Comparison of ENCODE assay signal across 15 mouse cellular contexts in genomic region chr1:191894857-191895256, GRCm38 (mm10). TPM values are rescaled to one million over a fixed set of nuclear protein-coding genes. Genes with fewer than 3 reads are reported as not detected.
DNase-seq lines count a peak whose midpoint lies in the region; ATAC-seq and TF ChIP-seq lines count a peak whose summit lies in the region.
"Had no signal": no experiment of that assay in that cellular context is flagged by ENCODE, and none has a peak within 500 bp of the region (broad histone marks: within the 10 kb centered on the region; RNA-seq: fewer than 3 reads in every experiment).

No protein-coding gene starts in this region.

- peaks cover 3% of the 10 kb centered on the region for H3K4me1 ChIP-seq in intestine, postnatal 0 days (replicated peaks; ENCODE audit: control insufficient read depth, insufficient read depth, low read length)
- peaks cover 4% of the 10 kb centered on the region; the same call in 1 of the 2 replicates for H3K4me1 ChIP-seq in intestine, embryonic 15.5 days (replicated peaks)
- no peaks in the 10 kb centered on the region for H3K4me1 ChIP-seq in midbrain, embryonic 11.5 days (ENCODE audit: control insufficient read depth, insufficient read depth, low read length)
- H3K4me1 ChIP-seq in midbrain, embryonic 13.5 days (replicated peaks): peaks cover 3% of the 10 kb centered on the region; the same call in 1 of the 2 replicates
- H3K4me1 ChIP-seq in liver, embryonic 14.5 days (replicated peaks; ENCODE audit: control insufficient read depth in 2 of 2, insufficient read depth in 2 of 2, low read length in 1 of 2): peaks cover 0 to 5% of the 10 kb centered on the region in 2 experiments; a peak in 1 of 4 replicates
- peaks cover 3% of the 10 kb centered on the region; the same call in 1 of the 2 replicates for H3K4me1 ChIP-seq in stomach, postnatal 0 days (replicated peaks; ENCODE audit: control insufficient read depth, insufficient read depth)

- H3K4me2 ChIP-seq in intestine, postnatal 0 days (replicated peaks; ENCODE audit: low read depth): peak overlapping the region; percentile 1; the same call in 1 of the 2 replicates
- no peak overlapping the region for H3K4me2 ChIP-seq in intestine, embryonic 15.5 days (replicated peaks)
- H3K4me2 ChIP-seq in midbrain, embryonic 11.5 days: no peak overlapping the region
- no peak overlapping the region for H3K4me2 ChIP-seq in midbrain, embryonic 13.5 days (replicated peaks)
- H3K4me2 ChIP-seq in liver, embryonic 14.5 days (ENCODE audit: low read depth): no peak overlapping the region
- H3K4me2 ChIP-seq in stomach, postnatal 0 days (replicated peaks; ENCODE audit: low read depth): no peak overlapping the region
- H3K4me2 ChIP-seq: hindbrain, embryonic 14.5 days had no signal

- no peak overlapping the region for H3K4me3 ChIP-seq in intestine, postnatal 0 days (ENCODE audit: low read depth, low read length)
- H3K4me3 ChIP-seq in intestine, embryonic 15.5 days (replicated peaks): no peak overlapping the region
- H3K4me3 ChIP-seq in midbrain, embryonic 11.5 days (ENCODE audit: low read depth, low read length): no peak overlapping the region
- H3K4me3 ChIP-seq in midbrain, embryonic 13.5 days (replicated peaks): no peak overlapping the region
- no peak overlapping the region for H3K4me3 ChIP-seq in liver, embryonic 14.5 days (ENCODE audit: insufficient read depth in 1 of 2, low read depth in 2 of 2, low read length in 2 of 2)
- H3K4me3 ChIP-seq in stomach, postnatal 0 days (ENCODE audit: low read depth, low read length): no peak overlapping the region
- H3K4me3 ChIP-seq: heart, adult 2 months had no signal

- no peak for ATAC-seq in intestine, postnatal 0 days
- ATAC-seq in intestine, embryonic 15.5 days: no peak
- no peak for ATAC-seq in midbrain, embryonic 11.5 days (ENCODE audit: low FRiP score)
- ATAC-seq in midbrain, embryonic 13.5 days: no peak
- 0 out of 2 replicates have a peak, but pooled peaks have one; percentile 38 for ATAC-seq in liver, embryonic 14.5 days (ENCODE audit: insufficient read depth)
- no peak for ATAC-seq in stomach, postnatal 0 days (ENCODE audit: low FRiP score, low TSS enrichment)
- ATAC-seq: activated CD4-positive, CD25-positive, alpha-beta regulatory T cell, adult 4 months; forebrain, embryonic 16.5 days had no signal

- no peak overlapping the region for H3K27ac ChIP-seq in intestine, postnatal 0 days (ENCODE audit: low read depth, low read length)
- no peak overlapping the region for H3K27ac ChIP-seq in intestine, embryonic 15.5 days
- no peak overlapping the region for H3K27ac ChIP-seq in midbrain, embryonic 11.5 days (ENCODE audit: low read depth, low read length)
- no peak overlapping the region for H3K27ac ChIP-seq in midbrain, embryonic 13.5 days
- no peak overlapping the region for H3K27ac ChIP-seq in liver, embryonic 14.5 days
- no peak overlapping the region for H3K27ac ChIP-seq in stomach, postnatal 0 days (replicated peaks)
- H3K27ac ChIP-seq: heart, adult 2 months; hindbrain, embryonic 14.5 days had no signal

- no peaks in the 10 kb centered on the region for H3K36me3 ChIP-seq in intestine, postnatal 0 days (ENCODE audit: control insufficient read depth, insufficient read depth)
- no peaks in the 10 kb centered on the region for H3K36me3 ChIP-seq in intestine, embryonic 15.5 days
- no peaks in the 10 kb centered on the region for H3K36me3 ChIP-seq in midbrain, embryonic 11.5 days (ENCODE audit: control insufficient read depth, insufficient read depth, low read length)
- no peaks in the 10 kb centered on the region for H3K36me3 ChIP-seq in midbrain, embryonic 13.5 days
- no peaks in the 10 kb centered on the region for H3K36me3 ChIP-seq in liver, embryonic 14.5 days (replicated peaks; ENCODE audit: control insufficient read depth, insufficient read depth, low read depth)
- no peaks in the 10 kb centered on the region for H3K36me3 ChIP-seq in stomach, postnatal 0 days (ENCODE audit: control insufficient read depth, insufficient read depth, low read length)

- no peak for TF ChIP-seq EP300 in liver, embryonic 14.5 days (IDR thresholded peaks at IDR 0.05; ENCODE audit: low read depth)
- TF ChIP-seq EP300 in stomach, postnatal 0 days (optimal IDR thresholded peaks at IDR 0.05): no peak

- TF ChIP-seq CTCF in intestine, postnatal 0 days (IDR thresholded peaks at IDR 0.05; ENCODE audit: low read depth): no peak
- TF ChIP-seq CTCF in liver, embryonic 14.5 days (IDR thresholded peaks at IDR 0.05; ENCODE audit: low read depth): no peak
- no peak for TF ChIP-seq CTCF in stomach, postnatal 0 days (IDR thresholded peaks at IDR 0.05; ENCODE audit: low read depth)

- 81% methylated on average over 9 of the region's 9 CpGs for WGBS in intestine, postnatal 0 days
- 84% methylated on average over 9 of the region's 9 CpGs for WGBS in intestine, embryonic 15.5 days
- 89% methylated on average over 9 of the region's 9 CpGs for WGBS in midbrain, embryonic 11.5 days
- WGBS in midbrain, embryonic 13.5 days: 93% methylated on average over 9 of the region's 9 CpGs
- WGBS in liver, embryonic 14.5 days (ENCODE audit: insufficient replicate concordance): 53% methylated on average over 9 of the region's 9 CpGs
- 87% methylated on average over 9 of the region's 9 CpGs for WGBS in stomach, postnatal 0 days

- H3K9ac ChIP-seq in intestine, postnatal 0 days (ENCODE audit: low read depth, low read length): no peak overlapping the region
- H3K9ac ChIP-seq in intestine, embryonic 15.5 days: no peak overlapping the region
- H3K9ac ChIP-seq in midbrain, embryonic 11.5 days (ENCODE audit: low read length): no peak overlapping the region
- H3K9ac ChIP-seq in midbrain, embryonic 13.5 days (replicated peaks): no peak overlapping the region
- no peak overlapping the region for H3K9ac ChIP-seq in liver, embryonic 14.5 days (replicated peaks)
- H3K9ac ChIP-seq in stomach, postnatal 0 days (ENCODE audit: low read length): no peak overlapping the region
- H3K9ac ChIP-seq: hindbrain, embryonic 14.5 days had no signal

- DNase-seq in midbrain, embryonic 11.5 days (ENCODE audit: low spot score, missing footprints): peak; percentile 41
- no peak for DNase-seq in liver, embryonic 14.5 days (ENCODE audit: low read depth in 3 of 3, low spot score in 3 of 3)
- DNase-seq in stomach, postnatal 0 days (ENCODE audit: low spot score): no peak
- no peak for DNase-seq in cerebellum, adult 9-10 months
- DNase-seq: adrenal gland, postnatal 10 days; cerebellum, adult 11 months; cerebellum, postnatal 14 days; right cerebral cortex, postnatal 4 days had no signal

- H3K27me3 ChIP-seq in intestine, postnatal 0 days (replicated peaks; ENCODE audit: control insufficient read depth, insufficient read depth, low read length): no peaks in the 10 kb centered on the region
- H3K27me3 ChIP-seq in intestine, embryonic 15.5 days (replicated peaks): no peaks in the 10 kb centered on the region
- no peaks in the 10 kb centered on the region; the same call in 1 of the 2 replicates for H3K27me3 ChIP-seq in midbrain, embryonic 11.5 days (ENCODE audit: control insufficient read depth, insufficient read depth, low read length)
- no peaks in the 10 kb centered on the region for H3K27me3 ChIP-seq in midbrain, embryonic 13.5 days
- H3K27me3 ChIP-seq in liver, embryonic 14.5 days (ENCODE audit: control insufficient read depth, insufficient read depth, low read length): no peaks in the 10 kb centered on the region
- no peaks in the 10 kb centered on the region for H3K27me3 ChIP-seq in stomach, postnatal 0 days (ENCODE audit: control insufficient read depth, insufficient read depth, low read length)

- H3K9me3 ChIP-seq in intestine, postnatal 0 days (ENCODE audit: control insufficient read depth): no peaks in the 10 kb centered on the region
- no peaks in the 10 kb centered on the region for H3K9me3 ChIP-seq in intestine, embryonic 15.5 days
- no peaks in the 10 kb centered on the region for H3K9me3 ChIP-seq in midbrain, embryonic 11.5 days (ENCODE audit: control insufficient read depth, low read length)
- no peaks in the 10 kb centered on the region for H3K9me3 ChIP-seq in midbrain, embryonic 13.5 days
- no peaks in the 10 kb centered on the region for H3K9me3 ChIP-seq in liver, embryonic 14.5 days (ENCODE audit: control insufficient read depth, low read length)
- H3K9me3 ChIP-seq in stomach, postnatal 0 days (ENCODE audit: control insufficient read depth, low read length): no peaks in the 10 kb centered on the region

RNA-seq across cellular contexts. Expression of gene Slc30a1, which starts 11.7 kb away (rescaled TPM):
- 11.6 and 12.8 TPM in 2 replicates for polyA plus RNA-seq in intestine, postnatal 0 days (2015; fragmentation: Nextera tagmentation; extraction: Ambion mirVana)
- polyA plus RNA-seq in intestine, embryonic 15.5 days (2015; fragmentation: Nextera tagmentation; extraction: Ambion mirVana): 4.5 and 5.5 TPM in 2 replicates
- 2.4 and 2.6 TPM in 2 replicates for polyA plus RNA-seq in midbrain, embryonic 11.5 days (2014; fragmentation: Nextera tagmentation; extraction: Ambion mirVana)
- polyA plus RNA-seq in midbrain, embryonic 13.5 days (2015; fragmentation: Nextera tagmentation; extraction: Ambion mirVana): 1.8 and 2.1 TPM in 2 replicates
- 3.8 and 5.9 TPM in 2 replicates for polyA plus RNA-seq in liver, embryonic 14.5 days (2012; rRNA removed)
- polyA plus RNA-seq in liver, embryonic 14.5 days (2014; fragmentation: Nextera tagmentation; extraction: Ambion mirVana): 2.1 and 3.2 TPM in 2 replicates
- polyA plus RNA-seq in stomach, postnatal 0 days (2015; fragmentation: Nextera tagmentation; extraction: Ambion mirVana): 5.4 and 5.5 TPM in 2 replicates
